Mouse (Mus musculus) forebrain, embryonic 16.5 days (tissue): Measurements from ENCODE around the gene Tldc1. TPM values are rescaled to one million over a fixed set of nuclear protein-coding genes. Genes with fewer than 3 reads are reported as not detected.

Experiments
- ATAC-seq: fragments of 200-750 bp; cut with Nextera tagmentation; 2 replicates; pipeline ENCODE4 v1.8.0; 2017; ENCODE audit warnings: mild to moderate bottlenecking, moderate library complexity
- H3K27ac ChIP-seq: fragments of 300-500 bp; sonication (generic); 2 replicates; pipeline ENCODE4 v1.5.1; 2014; ENCODE audit warnings: low read length, control low read depth
- H3K27me3 ChIP-seq: fragments of 300-500 bp; sonication (generic); replicated peaks from 2 replicates; pipeline ENCODE4 v1.6.1; 2014; ENCODE audit warnings: low read length; ENCODE audit not compliant: control insufficient read depth, insufficient read depth
- H3K36me3 ChIP-seq: fragments of 300-500 bp; sonication (generic); 2 replicates; pipeline ENCODE4 v1.6.1; 2014; ENCODE audit not compliant: control insufficient read depth, insufficient read depth
- H3K4me1 ChIP-seq: fragments of 300-500 bp; sonication (generic); replicated peaks from 2 replicates; pipeline ENCODE4 v1.6.1; 2014; ENCODE audit warnings: low read length; ENCODE audit not compliant: control insufficient read depth, insufficient read depth
- H3K4me2 ChIP-seq: fragments of 300-500 bp; sonication (generic); 2 replicates; pipeline ENCODE4 v1.6.1; 2014; ENCODE audit warnings: mild to moderate bottlenecking, low read length, control low read depth
- H3K4me3 ChIP-seq: fragments of 300-500 bp; sonication (generic); replicated peaks from 2 replicates; pipeline ENCODE4 v1.5.1; 2014; ENCODE audit warnings: mild to moderate bottlenecking, low read length, control low read depth
- H3K9ac ChIP-seq: fragments of 300-500 bp; sonication (generic); replicated peaks from 2 replicates; pipeline ENCODE4 v1.6.1; 2014; ENCODE audit warnings: low read depth, low read length, control low read depth
- H3K9me3 ChIP-seq: fragments of 300-500 bp; sonication (generic); 2 replicates; pipeline ENCODE4 v1.6.1; 2016; ENCODE audit warnings: low read length; ENCODE audit not compliant: control insufficient read depth
- WGBS: fragments of 180-500 bp; shearing (Covaris S2); extraction: QIAGEN DNeasy Blood & Tissue Kit; methylation state at CpG from one replicate; pipeline ENCODE4 v1.1.7; 2014; 5-methylcytosine and 5-hydroxymethylcytosine counted together
- polyA plus RNA-seq: library from polyadenylated mRNA; unstranded; fragments of >200 nt; fragmentation: Nextera tagmentation; extraction: Ambion mirVana; gene quantifications from 2 replicates; pipeline ENCODE4 v1.2.1, GENCODE M21; 2015

Gene Tldc1
- polyA plus RNA-seq, 1 experiment from 2014 or later: 16.1 TPM

GRCm38 (mm10) chr8:119719011-119719501 is 59.2 kb downstream of the Tldc1 start:
- H3K27ac ChIP-seq: no peak overlapping the region
- no peak for ATAC-seq
- WGBS: 68% methylated on average over 12 of the region's 12 CpGs

GRCm38 (mm10) chr8:119717765-119718164 is 60.5 kb downstream of the Tldc1 start:
- Histone ChIP-seq H3K27ac (no peak overlapping the region), H3K36me3 (no peaks in the 10 kb centered on the region), H3K27me3 (no peaks in the 10 kb centered on the region), H3K4me3 (no peak overlapping the region), H3K4me2 (no peak overlapping the region), H3K9me3 (no peaks in the 10 kb centered on the region), H3K9ac (no peak overlapping the region), H3K4me1 (no peaks in the 10 kb centered on the region)
- 63% methylated on average over 9 of the region's 9 CpGs for WGBS
- no peak for ATAC-seq

More at GRCm38 (mm10) chr8:119719011-119719501, 59.2 kb downstream of the Tldc1 start:
- no peaks in the 10 kb centered on the region for H3K4me1 ChIP-seq
- H3K4me3 ChIP-seq: no peak overlapping the region
- no peak overlapping the region for H3K4me2 ChIP-seq
- no peaks in the 10 kb centered on the region for H3K36me3 ChIP-seq
- H3K27me3 ChIP-seq: no peaks in the 10 kb centered on the region
- no peak overlapping the region for H3K9ac ChIP-seq
- H3K9me3 ChIP-seq: no peaks in the 10 kb centered on the region

- Histone ChIP-seq H3K4me3 (no peak overlapping the region), H3K4me1 (no peaks in the 10 kb centered on the region), H3K9me3 (no peaks in the 10 kb centered on the region), H3K27me3 (no peaks in the 10 kb centered on the region), H3K27ac (no peak overlapping the region), H3K9ac (no peak overlapping the region), H3K36me3 (no peaks in the 10 kb centered on the region), H3K4me2 (no peak overlapping the region)
- no peak for ATAC-seq
These were observed 61.4 kb downstream of the Tldc1 start for GRCm38 (mm10) chr8:119716730-119717299.

- H3K4me3 ChIP-seq: no peak overlapping the region
- no peaks in the 10 kb centered on the region for H3K4me1 ChIP-seq
- H3K27ac ChIP-seq: no peak overlapping the region
- no peaks in the 10 kb centered on the region for H3K9me3 ChIP-seq
- H3K27me3 ChIP-seq: no peaks in the 10 kb centered on the region
- ATAC-seq: no peak
- H3K4me2 ChIP-seq: no peak overlapping the region
- H3K9ac ChIP-seq: no peak overlapping the region
- 78% methylated on average over 12 of the region's 12 CpGs for WGBS
- no peaks in the 10 kb centered on the region for H3K36me3 ChIP-seq
These were observed 63.0 kb downstream of the Tldc1 start for GRCm38 (mm10) chr8:119715221-119715620.

- no peaks in the 10 kb centered on the region for H3K4me1 ChIP-seq
- WGBS: 71% methylated on average over 5 of the region's 5 CpGs
- H3K4me3 ChIP-seq: no peak overlapping the region
- no peak overlapping the region for H3K9ac ChIP-seq
- H3K27ac ChIP-seq: no peak overlapping the region
- H3K9me3 ChIP-seq: no peaks in the 10 kb centered on the region
- no peaks in the 10 kb centered on the region for H3K27me3 ChIP-seq
- H3K36me3 ChIP-seq: no peaks in the 10 kb centered on the region
- no peak for ATAC-seq
- no peak overlapping the region for H3K4me2 ChIP-seq
These were observed 64.8 kb downstream of the Tldc1 start for GRCm38 (mm10) chr8:119713421-119713820.

GRCm38 (mm10) chr8:119712226-119712625 is 66.0 kb downstream of the Tldc1 start:
- ATAC-seq: no peak
- Histone ChIP-seq H3K27ac (no peak overlapping the region), H3K9me3 (no peaks in the 10 kb centered on the region), H3K4me2 (no peak overlapping the region), H3K9ac (no peak overlapping the region), H3K27me3 (no peaks in the 10 kb centered on the region), H3K4me3 (no peak overlapping the region), H3K4me1 (no peaks in the 10 kb centered on the region), H3K36me3 (no peaks in the 10 kb centered on the region)
- WGBS: 80% methylated on average over 6 of the region's 6 CpGs

Other genes starting within 250 kb of the Tldc1 start
- gene Mbtps1, start 219.7 kb downstream of the Tldc1 start, polyA plus RNA-seq: 66.6 and 75.9 TPM in 2 replicates
- 179 and 183 TPM in 2 replicates for gene Hsdl1, start 203.2 kb downstream of the Tldc1 start, polyA plus RNA-seq
- 0.24 and 0.39 TPM in 2 replicates for gene Dnaaf1, start 203.2 kb downstream of the Tldc1 start, polyA plus RNA-seq
- gene Taf1c, start 173.2 kb downstream of the Tldc1 start, polyA plus RNA-seq: 19.3 and 19.4 TPM in 2 replicates
- gene Adad2, start 165.7 kb downstream of the Tldc1 start, polyA plus RNA-seq: not detected in 2 replicates
- gene Kcng4, start 142.7 kb downstream of the Tldc1 start, polyA plus RNA-seq: not detected in 2 replicates
- 3.5 and 4.2 TPM in 2 replicates for gene Wfdc1, start 112.1 kb downstream of the Tldc1 start, polyA plus RNA-seq
- 0.06 and 0.14 TPM in 2 replicates for gene Atp2c2, start 78.4 kb downstream of the Tldc1 start, polyA plus RNA-seq
- 119 and 147 TPM in 2 replicates for gene Cotl1, start 62.1 kb upstream of the Tldc1 start, polyA plus RNA-seq
- gene Klhl36, start 83.8 kb upstream of the Tldc1 start, polyA plus RNA-seq: 15.2 and 19.1 TPM in 2 replicates
- gene Usp10, start 131.9 kb upstream of the Tldc1 start, polyA plus RNA-seq: 158 TPM in 2 replicates
- gene Gm20388, start 132.4 kb upstream of the Tldc1 start, polyA plus RNA-seq: 3.1 and 4.7 TPM in 2 replicates
- 1.2 and 1.5 TPM in 2 replicates for gene Crispld2, start 214.0 kb upstream of the Tldc1 start, polyA plus RNA-seq